Mouse (Mus musculus): Measurements from ENCODE around the gene Ubash3b.

Ubash3b gene

DNA sequence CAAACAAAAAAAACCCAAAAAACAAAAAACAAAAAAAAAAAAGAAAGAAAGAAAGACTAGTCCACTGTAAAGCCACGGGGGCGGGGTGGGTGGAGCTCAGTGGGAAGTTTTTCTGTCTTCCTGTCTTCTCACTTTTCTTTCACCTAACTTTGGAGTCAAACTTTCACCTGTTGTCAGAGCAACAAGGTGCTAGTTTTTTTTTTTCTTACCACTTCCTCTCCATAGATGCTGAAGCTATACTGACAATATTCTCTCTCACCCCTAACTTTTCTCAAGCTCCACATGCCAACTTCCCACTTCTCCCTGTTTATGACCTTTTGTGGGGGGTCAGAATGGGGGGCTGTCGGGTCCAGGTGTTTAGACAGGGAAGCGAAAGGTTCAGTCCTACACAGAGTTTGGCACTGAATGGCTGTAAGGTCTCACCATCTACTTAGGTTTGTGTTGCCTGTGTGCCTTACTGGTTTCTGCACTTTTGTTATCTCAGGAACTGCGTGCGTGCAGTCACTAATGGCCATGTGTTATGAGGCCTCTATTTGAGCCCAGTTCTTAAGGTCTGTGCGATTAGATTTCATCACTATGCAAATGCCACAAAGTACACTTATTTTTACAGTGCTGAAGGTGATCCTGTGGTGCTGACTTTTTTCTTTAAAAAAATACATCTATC is 164.2 kb downstream of the Ubash3b start:
- DNase-seq (ENCODE audit: low spot score in 2 of 2): no peak

DNA sequence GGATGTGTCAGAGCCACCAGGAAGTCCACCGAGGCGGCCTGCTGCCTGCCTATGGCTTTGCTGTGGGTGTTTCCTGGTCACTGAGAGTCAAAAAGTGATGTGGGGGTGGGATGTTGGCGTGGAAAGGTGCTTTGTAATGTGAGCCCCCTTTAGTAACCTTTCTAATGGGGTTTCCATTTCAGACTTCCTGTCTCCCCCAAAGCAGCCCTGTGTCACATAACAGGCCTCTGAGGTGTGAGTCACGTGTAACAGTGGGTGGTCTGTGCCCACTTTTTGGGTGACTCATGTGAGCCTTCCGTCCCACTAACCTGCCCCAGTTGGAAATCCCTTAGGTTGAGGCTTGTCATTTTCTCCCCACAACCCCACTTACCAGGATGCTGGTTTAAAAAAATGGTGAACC is 167.4 kb downstream of the Ubash3b start:
- no peak for DNase-seq (ENCODE audit: low spot score in 2 of 2)

DNA sequence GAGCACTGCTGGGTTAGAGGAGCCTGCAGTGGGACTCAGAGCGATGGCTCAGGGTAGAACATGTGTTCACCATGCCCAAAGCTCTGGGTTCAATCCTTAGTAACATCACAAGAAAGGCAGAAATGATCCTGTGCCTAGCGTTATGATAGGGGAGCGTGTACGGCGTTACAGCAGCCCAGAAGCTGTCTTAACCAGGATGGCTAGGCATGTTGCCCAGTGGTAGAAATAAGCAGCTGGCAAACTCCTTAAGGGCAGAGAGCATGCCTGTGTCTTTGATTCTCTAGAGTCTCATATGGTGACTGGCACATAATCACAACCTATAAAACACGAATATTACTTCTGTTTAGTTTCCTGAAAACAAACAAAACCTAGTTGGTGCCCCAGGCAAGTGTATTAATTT is 170.0 kb downstream of the Ubash3b start:
- DNase-seq (ENCODE audit: low spot score in 2 of 2): no peak

DNA sequence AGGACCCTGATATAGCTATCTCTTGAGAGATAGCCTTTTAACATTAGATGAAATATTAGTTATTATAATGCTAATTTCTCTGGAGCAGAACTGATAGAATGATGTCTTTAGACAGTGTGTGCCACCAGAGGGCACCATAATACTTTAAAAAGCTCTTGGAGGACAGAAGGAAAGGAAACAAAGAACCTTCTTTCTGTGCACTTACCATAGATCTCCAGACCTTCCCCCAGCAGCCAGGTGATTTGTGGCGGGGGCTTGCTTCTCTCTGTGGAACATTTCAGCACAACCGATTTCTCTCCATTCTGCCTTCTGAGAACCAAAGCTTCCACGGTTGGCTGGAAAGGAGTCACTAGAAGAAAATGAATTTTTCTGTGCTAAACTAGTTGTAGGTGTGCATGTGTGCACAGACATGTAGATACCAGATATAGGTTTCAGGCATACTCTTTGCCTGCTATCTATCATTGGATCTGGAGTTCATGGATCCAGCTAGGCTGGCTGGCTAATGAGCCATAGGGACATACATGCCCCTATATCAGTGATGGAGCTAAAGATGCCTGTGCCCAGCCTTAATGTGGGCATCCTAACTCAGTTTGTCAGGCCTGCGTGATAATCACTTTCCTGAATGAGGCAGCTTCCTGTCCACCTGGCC is 171.4 kb downstream of the Ubash3b start:
- DNase-seq (ENCODE audit: low spot score in 2 of 2): no peak

DNA sequence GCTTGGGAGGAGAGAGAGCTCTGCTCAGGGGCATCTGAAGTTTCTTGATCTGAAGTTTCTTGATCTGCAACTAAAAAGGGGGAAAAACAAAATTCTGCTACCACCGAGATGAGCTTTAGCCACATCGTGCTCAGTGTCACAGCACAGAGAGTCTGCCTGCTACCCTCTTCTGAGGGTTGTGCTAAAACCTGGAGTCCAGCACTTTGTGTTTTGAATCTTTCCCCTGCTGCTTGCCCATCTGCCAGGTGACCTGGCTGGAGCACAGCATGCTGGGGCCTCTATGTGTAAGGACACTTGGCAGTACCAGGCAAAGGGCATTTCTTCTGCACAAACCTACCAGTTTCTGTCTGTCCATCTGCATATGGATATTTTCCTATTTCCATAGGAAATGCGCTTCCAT is 177.2 kb downstream of the Ubash3b start:
- DNase-seq (ENCODE audit: low spot score in 2 of 2): no peak

DNA sequence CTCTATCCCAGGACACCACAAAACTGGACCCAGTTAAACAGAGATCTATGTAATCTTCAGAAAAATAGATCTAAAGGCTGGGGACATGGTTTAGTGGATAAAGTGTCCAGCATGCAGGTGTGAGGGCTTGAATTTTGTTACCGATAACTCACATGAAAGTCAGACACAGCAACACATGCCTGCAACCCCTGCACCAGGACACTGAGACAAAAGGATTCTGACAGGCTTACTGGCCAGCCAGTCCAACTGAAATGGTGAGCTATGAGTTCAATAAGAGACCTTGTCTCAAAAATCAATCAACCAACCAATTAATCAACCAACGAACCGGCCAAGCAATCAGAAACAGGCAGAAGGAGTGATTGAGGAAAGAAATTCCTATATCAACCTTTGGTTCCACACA is 177.7 kb downstream of the Ubash3b start:
- DNase-seq (ENCODE audit: low spot score in 2 of 2): no peak

DNA sequence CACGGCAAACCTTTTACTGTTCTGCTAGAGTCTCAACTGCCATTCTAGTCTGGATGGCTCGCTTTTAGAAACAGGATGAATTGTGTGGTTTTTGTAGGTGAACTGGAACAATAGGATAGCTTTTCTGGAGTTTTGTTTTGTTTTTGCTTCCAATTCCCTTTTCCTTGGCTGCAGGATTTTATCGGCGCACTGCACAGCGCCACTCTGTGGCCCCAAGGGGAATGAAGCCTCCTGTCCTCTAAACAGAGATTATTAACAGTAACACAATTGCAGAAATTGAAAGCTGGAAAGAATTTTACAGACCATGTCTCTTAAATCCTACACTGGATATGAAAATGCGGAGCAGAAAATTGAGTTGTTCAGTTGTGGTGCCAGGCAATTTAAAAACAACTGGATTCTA is 179.0 kb downstream of the Ubash3b start:
- no peak for DNase-seq (ENCODE audit: low spot score in 2 of 2)

DNA sequence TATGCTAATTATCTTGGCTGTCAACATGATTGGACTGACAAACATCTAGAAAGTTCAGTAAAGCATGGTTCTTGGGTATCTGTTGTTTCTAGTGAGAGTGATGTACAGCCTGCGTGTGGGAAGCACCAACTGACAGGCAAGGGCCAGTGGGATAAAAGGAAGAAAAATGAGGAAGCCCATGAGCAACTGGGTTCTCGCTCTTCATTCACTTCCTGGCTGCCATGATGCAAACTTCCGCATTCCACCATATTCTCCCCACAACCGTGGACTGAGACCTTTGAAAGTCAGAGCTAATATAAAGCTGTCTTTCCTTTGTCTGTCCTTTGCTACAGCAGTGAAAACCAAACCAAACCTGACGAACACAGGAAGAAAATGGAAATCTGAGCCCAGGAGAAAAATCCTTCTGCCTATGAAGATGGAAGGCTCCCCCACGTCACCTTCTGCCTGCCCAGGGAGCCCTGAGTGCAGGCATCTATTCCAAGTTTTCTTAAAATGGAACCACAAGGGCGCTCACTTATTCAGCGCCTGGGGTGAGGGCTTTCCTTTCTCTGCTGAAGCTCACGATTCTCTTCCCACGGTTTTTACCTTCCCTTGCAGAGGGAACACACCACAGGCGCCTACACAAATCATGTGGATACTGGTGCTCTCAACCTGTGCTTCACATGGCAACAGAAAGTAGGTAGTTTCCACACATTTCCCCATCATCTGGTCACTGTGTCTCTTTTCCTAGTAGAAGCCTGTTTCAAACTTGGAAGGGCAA is 187.3 kb downstream of the Ubash3b start:
- no peak for DNase-seq (ENCODE audit: low spot score in 2 of 2)

DNA sequence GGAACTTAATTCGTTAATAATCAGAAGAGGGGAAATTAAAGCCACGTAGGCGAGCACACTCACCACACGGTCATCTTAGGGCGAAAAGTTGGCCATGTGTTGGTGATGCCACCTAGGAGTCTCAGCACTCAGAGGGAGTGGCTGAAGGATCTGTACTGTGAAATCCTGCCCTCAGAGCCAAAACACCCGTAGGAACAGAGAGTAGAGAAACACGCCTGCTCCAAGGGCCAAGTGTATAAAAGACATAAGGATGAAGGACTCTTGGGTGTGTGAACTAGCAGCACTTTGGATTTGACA is 197.1 kb downstream of the Ubash3b start:
- DNase-seq (ENCODE audit: low spot score in 2 of 2): no peak

DNA sequence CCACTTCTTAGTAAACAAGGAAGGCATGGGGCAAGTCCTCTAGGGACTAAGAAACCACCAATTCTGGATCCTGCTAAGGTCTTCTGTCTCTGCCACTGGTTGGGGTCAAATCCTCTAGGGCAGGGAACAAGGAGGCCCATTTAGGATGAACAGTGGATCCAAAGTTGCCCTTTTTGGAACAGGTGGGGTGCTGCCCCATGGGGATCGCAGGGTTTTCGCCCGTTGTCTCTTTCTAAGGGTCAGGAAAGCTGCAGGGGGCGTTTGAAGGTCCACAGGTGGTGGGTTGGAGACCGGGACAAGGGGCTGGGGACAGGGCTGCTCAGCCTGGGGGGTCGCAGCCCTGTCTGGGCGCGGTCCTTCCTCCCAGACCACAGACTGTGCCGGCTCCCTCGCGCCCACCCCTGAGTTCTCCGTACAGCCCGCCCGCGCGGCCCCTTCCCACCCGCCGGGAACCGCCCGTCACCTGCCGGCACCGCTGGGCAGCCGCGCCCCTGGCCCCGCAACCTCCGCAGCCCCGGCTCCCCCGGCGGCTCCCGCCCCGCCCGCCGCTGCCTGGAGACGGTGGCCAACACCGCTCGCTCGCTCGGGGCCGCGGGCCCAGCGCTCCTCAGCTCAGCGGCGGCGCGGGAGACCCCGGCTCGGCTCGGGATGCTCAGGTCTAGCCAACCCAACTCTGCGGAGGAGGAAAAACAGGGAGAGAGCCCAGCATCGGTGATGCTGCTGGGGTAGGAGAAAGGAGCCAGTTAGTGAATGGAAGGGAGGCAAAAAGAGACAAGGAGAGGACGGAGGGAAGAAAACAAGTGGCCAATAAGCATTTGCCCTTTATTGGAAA is 197.7 kb downstream of the Ubash3b start, which contains the start of gene Jhy:
Gene Jhy (minus strand): TSS at position 533 of the 832 bp plus-strand sequence.
- no peak for DNase-seq (ENCODE audit: low spot score in 2 of 2)

DNA sequence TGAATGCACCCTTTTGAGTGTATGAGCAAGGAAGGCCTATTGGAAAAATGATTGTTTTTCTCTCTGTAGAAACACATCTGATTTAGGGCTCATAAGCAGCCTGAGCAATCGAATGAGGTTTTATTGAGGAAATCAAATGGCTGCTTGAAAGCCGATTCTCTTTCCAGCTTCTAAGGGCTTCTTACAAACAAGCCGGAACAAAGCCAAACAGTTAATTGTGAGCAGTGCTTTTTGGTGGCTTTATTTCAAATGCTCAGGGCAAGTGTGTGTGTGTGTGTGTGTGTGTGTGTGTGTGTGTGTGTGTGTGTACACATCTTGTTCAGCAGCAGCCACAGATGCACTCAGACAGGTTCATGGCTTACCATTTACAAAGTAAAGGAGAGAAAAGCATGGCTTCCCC is 200.1 kb downstream of the Ubash3b start:
- DNase-seq (ENCODE audit: low spot score in 2 of 2): no peak
